Mouse (Mus musculus): ENCODE results near the gene Gngt2.

GRCm38 (mm10) chr11:95835832-95836231 is 1.2 kb upstream of the Gngt2 start:
- TF ChIP-seq CTCF (IDR thresholded peaks at IDR 0.05; ENCODE audit: low read depth) (no peak), EP300 (IDR thresholded peaks at IDR 0.05; ENCODE audit: low read depth) (no peak)

Measured in heart, postnatal 0 days (tissue).